Mouse (Mus musculus) limb, embryonic 14.5 days (tissue): ENCODE measurements around the gene Slc9a1. TPM values are rescaled to one million over a fixed set of nuclear protein-coding genes. Genes with fewer than 3 reads are reported as not detected.

Experiments used
- ATAC-seq: fragments of 200-750 bp; cut with Nextera tagmentation; 2 replicates; pipeline ENCODE4 v1.8.0; 2017; ENCODE audit warnings: low read depth, moderate number of reproducible peaks, moderate TSS enrichment; ENCODE audit not compliant: low FRiP score
- DNase-seq: peaks from one replicate; pipeline ENCODE4 v3.0.0-alpha.2; 2015; ENCODE audit warnings: low spot score
- H3K27ac ChIP-seq: fragments of 300-500 bp; sonication (generic); replicated peaks from 2 replicates; pipeline ENCODE4 v1.5.1; 2014; ENCODE audit warnings: low read depth, mild to moderate bottlenecking, low read length, moderate library complexity, mixed read lengths
- H3K27me3 ChIP-seq: fragments of 300-500 bp; sonication (generic); 2 replicates; pipeline ENCODE4 v1.6.1; 2014; ENCODE audit warnings: low read length, mixed read lengths; ENCODE audit not compliant: control insufficient read depth, insufficient read depth
- H3K36me3 ChIP-seq: fragments of 300-500 bp; sonication (generic); 2 replicates; pipeline ENCODE4 v1.6.1; 2014; ENCODE audit warnings: mild to moderate bottlenecking, low read length, moderate library complexity, mixed read lengths; ENCODE audit not compliant: control insufficient read depth, insufficient read depth
- H3K4me1 ChIP-seq: fragments of 300-500 bp; sonication (generic); 2 replicates; pipeline ENCODE4 v1.6.1; 2014; ENCODE audit warnings: antibody characterized with exemption, low read length, mixed read lengths; ENCODE audit not compliant: control insufficient read depth, insufficient read depth
- H3K4me2 ChIP-seq: fragments of 300-500 bp; sonication (generic); replicated peaks from 2 replicates; pipeline ENCODE4 v1.6.1; 2014; ENCODE audit warnings: low read depth, mild to moderate bottlenecking, low read length, moderate library complexity; ENCODE audit not compliant: severe bottlenecking
- H3K4me3 ChIP-seq: fragments of 300-500 bp; sonication (generic); replicated peaks from 2 replicates; pipeline ENCODE4 v1.5.1; 2014; ENCODE audit warnings: low read length
- H3K9ac ChIP-seq: fragments of 300-500 bp; sonication (generic); 2 replicates; pipeline ENCODE4 v1.6.1; 2014; ENCODE audit warnings: mild to moderate bottlenecking, low read depth, low read length, moderate library complexity; ENCODE audit not compliant: severe bottlenecking
- H3K9me3 ChIP-seq: fragments of 300-500 bp; sonication (generic); 2 replicates; pipeline ENCODE4 v1.6.1; 2016; ENCODE audit warnings: low read length; ENCODE audit not compliant: control insufficient read depth
- POLR2A ChIP-seq: fragments of 200-500 bp; IDR thresholded peaks from 2 replicates; pipeline ENCODE4 v1.8.0; 2012; ENCODE audit warnings: inconsistent platforms, mild to moderate bottlenecking, moderate library complexity, borderline replicate concordance; ENCODE audit not compliant: insufficient read depth, insufficient read length; ENCODE audit errors: extremely low read depth
- WGBS: fragments of 180-500 bp; shearing (Covaris S2); extraction: QIAGEN DNeasy Blood & Tissue Kit; methylation state at CpG from one replicate; pipeline ENCODE4 v1.1.7; 2014; 5-methylcytosine and 5-hydroxymethylcytosine counted together
- polyA plus RNA-seq, 2 experiments: library from polyadenylated mRNA; depleted of rRNA in 1 of 2; stranded (reverse) in 1 of 2; unstranded in 1 of 2; fragments of >200 nt; fragmentation: Nextera tagmentation in 1 of 2; extraction: Ambion mirVana in 1 of 2; gene quantifications; 2 replicates each; pipeline versions ENCODE4 v1.2.1 to v1.2.3; 2012 to 2014

The Slc9a1 gene
- polyA plus RNA-seq, 2 experiments: 11.5 to 36.7 TPM

- Histone ChIP-seq H3K27me3 (no peaks in the 10 kb centered on the region), H3K36me3 (no peaks in the 10 kb centered on the region), H3K27ac (no peak overlapping the region), H3K4me3 (no peak overlapping the region), H3K9me3 (no peaks in the 10 kb centered on the region), H3K4me2 (no peak overlapping the region), H3K4me1 (no peaks in the 10 kb centered on the region), H3K9ac (no peak overlapping the region)
- no peak for DNase-seq
- 68% methylated on average over 4 of the region's 4 CpGs for whole genome bisulfite sequencing
- no peak for TF ChIP-seq POLR2A
- ATAC-seq: no peak
Measured at GRCm38 (mm10) chr4:133346577-133346976, 22.9 kb upstream of the Slc9a1 start.

- Histone ChIP-seq H3K9me3 (no peaks in the 10 kb centered on the region), H3K36me3 (no peaks in the 10 kb centered on the region), H3K9ac (no peak overlapping the region), H3K4me1 (no peaks in the 10 kb centered on the region), H3K27me3 (no peaks in the 10 kb centered on the region), H3K4me3 (no peak overlapping the region), H3K27ac (no peak overlapping the region), H3K4me2 (no peak overlapping the region)
- no peak for TF ChIP-seq POLR2A
- DNase-seq (no peak), ATAC-seq (no peak)
- WGBS: 62% methylated on average over 4 of the region's 4 CpGs
Measured at GRCm38 (mm10) chr4:133347624-133348023, 21.9 kb upstream of the Slc9a1 start.

GRCm38 (mm10) chr4:133348051-133348775 is 21.3 kb upstream of the Slc9a1 start:
- Histone ChIP-seq H3K27ac (no peak overlapping the region), H3K4me2 (no peak overlapping the region), H3K9me3 (no peaks in the 10 kb centered on the region), H3K9ac (no peak overlapping the region), H3K4me1 (no peaks in the 10 kb centered on the region), H3K4me3 (no peak overlapping the region), H3K27me3 (no peaks in the 10 kb centered on the region), H3K36me3 (no peaks in the 10 kb centered on the region)
- WGBS: 82% methylated on average over 5 of the region's 5 CpGs
- ATAC-seq (no peak), DNase-seq (no peak)
- no peak for TF ChIP-seq POLR2A

GRCm38 (mm10) chr4:133352797-133353196 is 16.7 kb upstream of the Slc9a1 start:
- Histone ChIP-seq H3K4me2 (no peak overlapping the region), H3K9me3 (no peaks in the 10 kb centered on the region), H3K4me1 (no peaks in the 10 kb centered on the region), H3K4me3 (no peak overlapping the region), H3K27ac (no peak overlapping the region), H3K36me3 (no peaks in the 10 kb centered on the region), H3K27me3 (no peaks in the 10 kb centered on the region), H3K9ac (no peak overlapping the region)
- TF ChIP-seq POLR2A: no peak
- ATAC-seq: no peak
- WGBS: 75% methylated on average over 10 of the region's 10 CpGs
- DNase-seq: no peak

GRCm38 (mm10) chr4:133353367-133354365 is 15.8 kb upstream of the Slc9a1 start, which contains the start of gene Wdtc1:
Gene Wdtc1 (minus strand): TSS chr4:133353481.
- Histone ChIP-seq H3K4me1 (no peaks in the 10 kb centered on the region), H3K4me2 (no peak within 1 kb of the TSS), H3K27ac (no peak within 1 kb of the TSS), H3K27me3 (no peaks in the 10 kb centered on the region), H3K9ac (no peak within 1 kb of the TSS), H3K4me3 (no peak within 1 kb of the TSS), H3K36me3 (no peaks in the 10 kb centered on the region), H3K9me3 (no peaks in the 10 kb centered on the region)
- DNase-seq (no peak), ATAC-seq (no peak)
- 88% methylated on average over 23 of the region's 23 CpGs for WGBS
- no peak for TF ChIP-seq POLR2A
